Mouse (Mus musculus) kidney, postnatal 0 days (tissue): Measurements from ENCODE around the gene Gm45062. TPM values are rescaled to one million over a fixed set of nuclear protein-coding genes. Genes with fewer than 3 reads are reported as not detected.
A peak's percentile ranks its signal among the peaks of the same experiment; 100 is the strongest.

Experiments
- ATAC-seq: fragments of 200-750 bp; cut with Nextera tagmentation; replicated peaks from 2 replicates; pipeline ENCODE4 v1.8.0; 2017; ENCODE audit warnings: low read depth, moderate number of reproducible peaks, moderate TSS enrichment, moderate library complexity; ENCODE audit not compliant: low FRiP score
- DNase-seq: peaks from one replicate; pipeline ENCODE4 v3.0.0-alpha.2; 2016; ENCODE audit warnings: low spot score
- H3K27ac ChIP-seq: fragments of 300-500 bp; sonication (generic); 2 replicates; pipeline ENCODE4 v1.5.1; 2014; ENCODE audit warnings: mild to moderate bottlenecking
- H3K27me3 ChIP-seq: fragments of 300-500 bp; sonication (generic); 2 replicates; pipeline ENCODE4 v1.6.1; 2014; ENCODE audit warnings: low read length, mixed read lengths; ENCODE audit not compliant: insufficient read depth
- H3K36me3 ChIP-seq: fragments of 300-500 bp; sonication (generic); 2 replicates; pipeline ENCODE4 v1.6.1; 2014; ENCODE audit warnings: low read length, mixed read lengths; ENCODE audit not compliant: insufficient read depth
- H3K4me1 ChIP-seq: fragments of 300-500 bp; sonication (generic); replicated peaks from 2 replicates; pipeline ENCODE4 v1.6.1; 2014; ENCODE audit warnings: antibody characterized with exemption, low read length, mixed read lengths; ENCODE audit not compliant: insufficient read depth
- H3K4me2 ChIP-seq: fragments of 300-500 bp; sonication (generic); 2 replicates; pipeline ENCODE4 v1.6.1; 2014; ENCODE audit warnings: mild to moderate bottlenecking, low read length, moderate library complexity, mixed read lengths
- H3K4me3 ChIP-seq: fragments of 300-500 bp; sonication (generic); replicated peaks from 2 replicates; pipeline ENCODE4 v1.5.1; 2014; ENCODE audit warnings: low read depth, low read length
- H3K9ac ChIP-seq: fragments of 300-500 bp; sonication (generic); 2 replicates; pipeline ENCODE4 v1.6.1; 2014; ENCODE audit warnings: low read depth, low read length
- H3K9me3 ChIP-seq: fragments of 300-500 bp; sonication (generic); replicated peaks from 2 replicates; pipeline ENCODE4 v1.6.1; 2016; ENCODE audit warnings: low read length, inconsistent platforms, mixed read lengths
- CTCF ChIP-seq: IDR thresholded peaks from 2 replicates; pipeline ENCODE4 v1.5.1; 2016; ENCODE audit warnings: antibody characterized with exemption, low read depth, mild to moderate bottlenecking, moderate library complexity
- WGBS: fragments of 180-500 bp; shearing (Covaris S2); extraction: QIAGEN DNeasy Blood & Tissue Kit; methylation state at CpG from one replicate; pipeline ENCODE4 v1.1.7; 2014; 5-methylcytosine and 5-hydroxymethylcytosine counted together
- polyA plus RNA-seq: library from polyadenylated mRNA; unstranded; fragments of >200 nt; fragmentation: Nextera tagmentation; extraction: Ambion mirVana; gene quantifications from 2 replicates; pipeline ENCODE4 v1.2.1, GENCODE M21; 2015

The Gm45062 gene
- polyA plus RNA-seq, 1 experiment from 2014 or later, result 5.0 TPM

GRCm38 (mm10) chr6:8259667-8260044 is 406 bp downstream of the Gm45062 start:
- Histone ChIP-seq H3K27me3 (no peaks in the 10 kb centered on the region), H3K36me3 (no peaks in the 10 kb centered on the region), H3K9me3 (no peaks in the 10 kb centered on the region), H3K4me2 (peak overlapping the region; percentile 93), H3K4me1 (no peaks in the 10 kb centered on the region; the same call in 1 of the 2 replicates), H3K4me3 (peak overlapping the region; percentile 59), H3K27ac (peak overlapping the region; percentile 76; the same call in 1 of the 2 replicates), H3K9ac (peak overlapping the region; percentile 75)
- under 1% methylated on average over 8 of the region's 8 CpGs for WGBS
- 0 out of 2 replicates have a peak, but pooled peaks have one; percentile 1 for TF ChIP-seq CTCF
- DNase-seq (no peak), ATAC-seq (peak; percentile 60; the same call in 1 of the 2 replicates)

- Histone ChIP-seq H3K27me3 (no peaks in the 10 kb centered on the region), H3K4me3 (no peak overlapping the region), H3K27ac (no peak overlapping the region), H3K9ac (no peak overlapping the region), H3K4me2 (no peak overlapping the region), H3K4me1 (no peaks in the 10 kb centered on the region), H3K9me3 (no peaks in the 10 kb centered on the region), H3K36me3 (no peaks in the 10 kb centered on the region)
- no peak for DNase-seq
- no peak for TF ChIP-seq CTCF
- ATAC-seq, result no peak
- WGBS, result 91% methylated on average over 3 of the region's 3 CpGs
These were observed 11.8 kb downstream of the Gm45062 start for GRCm38 (mm10) chr6:8271047-8271446.

- peak; percentile 84 for DNase-seq
- 0 out of 2 replicates have a peak, but pooled peaks have one; percentile 43 for ATAC-seq
- WGBS, result 31% methylated on average over 6 of the region's 6 CpGs
- H3K9me3 ChIP-seq, result no peaks in the 10 kb centered on the region
- no peaks in the 10 kb centered on the region for H3K27me3 ChIP-seq
- H3K4me3 ChIP-seq, result no peak overlapping the region
- H3K4me2 ChIP-seq, result no peak overlapping the region
- TF ChIP-seq CTCF, result peak; percentile 78
- H3K27ac ChIP-seq, result no peak overlapping the region
- no peaks in the 10 kb centered on the region for H3K4me1 ChIP-seq
- H3K9ac ChIP-seq, result no peak overlapping the region
- no peaks in the 10 kb centered on the region for H3K36me3 ChIP-seq
These were observed 15.3 kb downstream of the Gm45062 start for GRCm38 (mm10) chr6:8274387-8275054.

DNA sequence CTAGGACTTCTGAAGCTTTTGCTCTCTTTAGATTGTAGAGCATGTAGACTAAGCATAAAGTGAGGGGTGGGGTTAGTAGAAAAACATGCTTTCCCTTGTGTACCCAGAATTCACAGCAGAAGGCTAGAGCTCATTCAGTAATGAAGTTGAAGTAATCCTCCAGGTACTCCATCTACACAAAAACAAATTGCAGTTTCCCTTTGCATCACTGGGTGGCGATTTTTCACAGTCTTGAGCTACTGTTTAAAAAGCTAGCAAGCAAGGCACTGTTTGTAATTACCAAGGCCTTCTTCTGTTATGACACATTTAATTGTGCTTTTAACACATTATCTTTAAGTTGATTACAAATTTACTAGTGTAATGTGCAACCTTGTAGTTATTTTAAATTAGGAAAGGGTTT is 15.8 kb downstream of the Gm45062 start:
- H3K4me1 ChIP-seq, result no peaks in the 10 kb centered on the region
- 15% methylated on average over 1 of the region's 1 CpGs for WGBS
- no peak overlapping the region for H3K4me2 ChIP-seq
- peak; percentile 78 for DNase-seq
- no peak overlapping the region for H3K4me3 ChIP-seq
- no peaks in the 10 kb centered on the region for H3K27me3 ChIP-seq
- no peak overlapping the region for H3K27ac ChIP-seq
- H3K36me3 ChIP-seq, result no peaks in the 10 kb centered on the region
- no peak for ATAC-seq
- H3K9me3 ChIP-seq, result no peaks in the 10 kb centered on the region
- TF ChIP-seq CTCF, result peak; percentile 69
- H3K9ac ChIP-seq, result no peak overlapping the region

GRCm38 (mm10) chr6:8276431-8276830 is 17.2 kb downstream of the Gm45062 start:
- Histone ChIP-seq H3K27ac (no peak overlapping the region), H3K4me1 (no peaks in the 10 kb centered on the region), H3K27me3 (no peaks in the 10 kb centered on the region), H3K9me3 (no peaks in the 10 kb centered on the region), H3K4me2 (no peak overlapping the region), H3K36me3 (no peaks in the 10 kb centered on the region), H3K9ac (no peak overlapping the region), H3K4me3 (no peak overlapping the region)
- DNase-seq (no peak), ATAC-seq (no peak)
- no peak for TF ChIP-seq CTCF
- 79% methylated on average over 4 of the region's 4 CpGs for WGBS

DNA sequence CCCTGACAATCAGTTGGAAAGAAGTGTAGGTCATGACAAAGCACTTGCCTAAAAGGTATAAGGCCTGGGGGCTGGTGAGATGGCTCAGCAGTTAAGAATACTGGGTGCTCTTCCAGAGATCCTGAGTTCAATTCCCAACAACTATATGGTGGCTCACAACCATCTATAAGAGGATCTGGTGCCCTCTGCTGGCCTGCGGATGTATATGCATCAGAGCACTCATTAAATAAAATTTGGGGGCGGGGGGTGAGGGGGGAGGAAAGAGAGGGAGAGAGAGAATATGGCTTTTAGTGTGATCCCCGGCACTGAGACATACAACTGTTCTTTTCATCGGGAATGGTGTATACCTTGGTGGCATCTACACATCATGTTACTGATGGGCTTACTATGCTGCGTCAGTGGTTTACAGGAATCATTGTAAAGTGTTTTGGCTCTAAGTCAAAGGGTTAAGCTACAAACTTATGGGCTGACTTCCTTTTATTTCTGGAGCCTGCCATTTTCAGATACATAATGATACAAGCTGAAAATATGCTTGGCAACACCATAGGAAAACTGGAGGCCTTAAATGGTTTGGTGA is 19.3 kb downstream of the Gm45062 start:
- Histone ChIP-seq H3K27me3 (no peaks in the 10 kb centered on the region), H3K36me3 (no peaks in the 10 kb centered on the region), H3K4me2 (no peak overlapping the region), H3K4me3 (no peak overlapping the region), H3K4me1 (no peaks in the 10 kb centered on the region), H3K9me3 (no peaks in the 10 kb centered on the region), H3K27ac (no peak overlapping the region), H3K9ac (no peak overlapping the region)
- TF ChIP-seq CTCF, result peak; percentile 52
- no peak for ATAC-seq
- DNase-seq, result no peak
- WGBS, result 80% methylated on average over 5 of the region's 5 CpGs
